Mouse (Mus musculus): ENCODE results near the gene Lrrc52. TPM values are rescaled to one million over a fixed set of nuclear protein-coding genes. Genes with fewer than 3 reads are reported as not detected.

Gene Lrrc52
- polyA plus RNA-seq, 1 experiment from 2014 or later, result 0.12 TPM

DNA sequence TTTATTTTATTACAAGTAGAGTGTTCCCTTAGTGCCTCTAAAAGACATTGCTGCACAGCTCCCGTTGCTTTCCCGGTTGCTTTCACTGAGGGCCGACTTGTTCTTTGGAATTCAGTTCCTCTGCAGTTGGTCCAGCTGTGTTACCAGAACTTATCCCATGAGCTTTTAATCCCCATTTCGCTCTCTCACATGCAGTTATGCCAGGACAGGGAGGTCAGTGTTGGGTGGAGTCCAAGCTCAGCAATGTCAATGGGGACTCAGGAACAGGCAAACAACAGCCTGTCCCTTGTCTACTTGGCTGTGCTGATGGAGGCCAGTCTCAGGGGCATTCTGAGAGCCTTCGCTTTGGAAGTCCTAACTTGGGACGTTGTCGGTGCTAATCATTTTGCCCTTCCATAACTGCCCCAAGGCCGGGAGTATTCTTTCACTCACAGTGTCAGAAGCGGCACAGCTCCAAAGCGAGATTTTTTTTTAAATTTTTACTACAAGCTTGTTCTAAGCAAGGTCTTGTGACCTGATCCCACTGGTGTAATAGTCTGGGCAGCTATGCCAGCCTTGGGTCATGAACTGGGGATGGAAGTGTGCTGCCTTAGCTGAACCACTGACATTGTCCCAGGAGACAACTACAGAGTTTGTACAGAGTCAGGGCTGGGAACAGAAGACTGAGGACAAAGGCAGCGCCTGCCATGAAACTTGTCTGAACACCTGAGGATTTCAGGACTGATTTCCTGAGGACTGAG is 43.9 kb downstream of the Lrrc52 start:
- H3K4me1 ChIP-seq (ENCODE audit: control insufficient read depth, low read depth, low read length), result no peaks in the 10 kb centered on the region
- H3K4me2 ChIP-seq (ENCODE audit: low read depth, low read length), result no peak overlapping the region
- no peaks in the 10 kb centered on the region for H3K9me3 ChIP-seq (replicated peaks; ENCODE audit: control insufficient read depth, low read length)
- no peaks in the 10 kb centered on the region for H3K36me3 ChIP-seq (ENCODE audit: control insufficient read depth, insufficient read depth)
- no peak overlapping the region for H3K27ac ChIP-seq (ENCODE audit: low read length)
- WGBS (ENCODE audit: insufficient replicate concordance), result 62% methylated on average over 11 of the region's 11 CpGs
- H3K4me3 ChIP-seq (ENCODE audit: low read depth, low read length), result no peak overlapping the region
- ATAC-seq (ENCODE audit: low read depth), result no peak
- no peaks in the 10 kb centered on the region for H3K27me3 ChIP-seq (ENCODE audit: control insufficient read depth, insufficient read depth, low read depth, low read length)
- H3K9ac ChIP-seq (ENCODE audit: low read depth, low read length), result no peak overlapping the region

- WGBS (ENCODE audit: insufficient replicate concordance), result 3% methylated on average over 7 of the region's 7 CpGs
- Histone ChIP-seq H3K27me3 (ENCODE audit: control insufficient read depth, insufficient read depth, low read depth, low read length) (no peaks in the 10 kb centered on the region; the same call in none of the 2 replicates), H3K4me2 (ENCODE audit: low read depth, low read length) (no peak overlapping the region), H3K36me3 (ENCODE audit: control insufficient read depth, insufficient read depth) (no peaks in the 10 kb centered on the region), H3K9ac (ENCODE audit: low read depth, low read length) (no peak overlapping the region), H3K9me3 (replicated peaks; ENCODE audit: control insufficient read depth, low read length) (no peaks in the 10 kb centered on the region), H3K27ac (ENCODE audit: low read length) (no peak overlapping the region), H3K4me3 (ENCODE audit: low read depth, low read length) (no peak overlapping the region), H3K4me1 (ENCODE audit: control insufficient read depth, low read depth, low read length) (no peaks in the 10 kb centered on the region)
- no peak for ATAC-seq (ENCODE audit: low read depth)
These were observed 51.7 kb downstream of the Lrrc52 start for GRCm38 (mm10) chr1:167414846-167415245.

DNA sequence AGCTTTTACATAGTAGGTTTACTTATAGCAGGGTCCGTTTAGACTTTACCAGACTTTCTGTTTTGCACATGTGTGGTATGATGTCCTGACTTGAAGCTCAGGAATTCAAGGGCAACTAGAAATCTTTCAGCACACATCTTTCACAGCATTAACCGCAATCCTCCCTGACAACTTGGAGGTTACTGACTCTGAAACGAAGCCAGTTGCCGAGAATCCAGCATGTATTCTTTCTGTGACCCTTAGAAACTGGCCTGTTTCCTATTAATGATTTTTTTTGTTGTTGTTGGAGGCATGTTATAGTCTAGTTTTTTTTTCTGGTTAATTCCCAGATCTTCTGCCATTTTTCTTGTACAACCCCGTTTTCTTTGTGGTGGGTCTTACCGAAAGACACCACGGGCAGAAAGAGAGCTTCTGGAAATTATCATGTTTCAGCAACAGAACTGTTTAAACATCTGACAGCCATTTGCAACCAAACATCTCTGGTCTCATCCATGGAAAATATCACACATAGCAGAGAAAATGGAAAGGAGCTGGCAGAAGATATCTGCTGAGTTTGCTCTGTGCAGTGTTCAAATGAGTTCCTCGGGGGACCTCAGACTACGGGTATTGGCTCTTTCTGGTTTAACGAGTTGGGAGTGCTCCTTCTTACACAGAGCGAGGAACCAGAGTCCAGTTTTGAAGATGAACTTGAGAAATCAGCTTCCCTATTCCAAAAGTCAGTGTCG is 54.4 kb downstream of the Lrrc52 start:
- Histone ChIP-seq H3K9ac (ENCODE audit: low read depth, low read length) (no peak overlapping the region), H3K9me3 (replicated peaks; ENCODE audit: control insufficient read depth, low read length) (no peaks in the 10 kb centered on the region), H3K27me3 (ENCODE audit: control insufficient read depth, insufficient read depth, low read depth, low read length) (peaks cover 10% of the 10 kb centered on the region), H3K27ac (ENCODE audit: low read length) (no peak overlapping the region), H3K4me2 (ENCODE audit: low read depth, low read length) (no peak overlapping the region), H3K4me1 (ENCODE audit: control insufficient read depth, low read depth, low read length) (no peaks in the 10 kb centered on the region), H3K4me3 (ENCODE audit: low read depth, low read length) (no peak overlapping the region), H3K36me3 (ENCODE audit: control insufficient read depth, insufficient read depth) (no peaks in the 10 kb centered on the region)
- WGBS (ENCODE audit: insufficient replicate concordance), result 61% methylated on average over 12 of the region's 12 CpGs
- ATAC-seq (ENCODE audit: low read depth), result no peak

GRCm38 (mm10) chr1:167409601-167410000 is 57.0 kb downstream of the Lrrc52 start:
- WGBS (ENCODE audit: insufficient replicate concordance), result 57% methylated on average over 4 of the region's 4 CpGs
- no peak for ATAC-seq (ENCODE audit: low read depth)
- peaks cover 17% of the 10 kb centered on the region for H3K27me3 ChIP-seq (ENCODE audit: control insufficient read depth, insufficient read depth, low read depth, low read length)

DNA sequence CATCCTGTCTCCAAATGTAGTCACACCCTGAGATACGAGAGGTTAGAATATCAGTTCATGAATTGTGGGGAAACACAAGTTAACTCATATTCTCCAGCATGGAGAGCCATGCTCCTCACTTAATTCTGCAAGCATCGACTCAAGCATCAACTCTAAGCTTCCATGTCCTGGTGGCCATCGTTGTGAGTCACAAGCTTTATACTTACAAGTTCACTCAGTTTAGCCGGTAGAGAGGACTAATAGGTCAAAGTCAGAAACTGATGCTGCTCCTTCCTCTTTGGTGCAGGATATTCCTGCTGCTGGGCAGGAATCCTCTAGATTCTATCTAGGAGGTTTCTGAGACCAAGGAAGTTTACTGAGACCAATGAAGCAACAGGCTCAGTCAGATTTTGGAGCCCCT is 61.3 kb downstream of the Lrrc52 start:
- H3K4me3 ChIP-seq (ENCODE audit: low read depth, low read length), result no peak overlapping the region
- no peak overlapping the region for H3K27ac ChIP-seq (ENCODE audit: low read length)
- no peak overlapping the region for H3K9ac ChIP-seq (ENCODE audit: low read depth, low read length)
- peaks cover 17% of the 10 kb centered on the region for H3K27me3 ChIP-seq (ENCODE audit: control insufficient read depth, insufficient read depth, low read depth, low read length)
- H3K4me2 ChIP-seq (ENCODE audit: low read depth, low read length), result no peak overlapping the region
- 61% methylated on average over 4 of the region's 4 CpGs for WGBS (ENCODE audit: insufficient replicate concordance)
- H3K9me3 ChIP-seq (replicated peaks; ENCODE audit: control insufficient read depth, low read length), result no peaks in the 10 kb centered on the region
- no peaks in the 10 kb centered on the region for H3K36me3 ChIP-seq (ENCODE audit: control insufficient read depth, insufficient read depth)
- no peak for ATAC-seq (ENCODE audit: low read depth)
- no peaks in the 10 kb centered on the region for H3K4me1 ChIP-seq (ENCODE audit: control insufficient read depth, low read depth, low read length)

More at GRCm38 (mm10) chr1:167409601-167410000, 57.0 kb downstream of the Lrrc52 start:
- no peak overlapping the region for H3K9ac ChIP-seq (ENCODE audit: low read depth, low read length)
- no peak overlapping the region for H3K4me2 ChIP-seq (ENCODE audit: low read depth, low read length)
- H3K9me3 ChIP-seq (replicated peaks; ENCODE audit: control insufficient read depth, low read length), result no peaks in the 10 kb centered on the region
- no peak overlapping the region for H3K4me3 ChIP-seq (ENCODE audit: low read depth, low read length)
- H3K36me3 ChIP-seq (ENCODE audit: control insufficient read depth, insufficient read depth), result no peaks in the 10 kb centered on the region
- H3K4me1 ChIP-seq (ENCODE audit: control insufficient read depth, low read depth, low read length), result no peaks in the 10 kb centered on the region
- H3K27ac ChIP-seq (ENCODE audit: low read length), result no peak overlapping the region

Other genes starting within 250 kb of the Lrrc52 start
- gene Uck2, start 181.5 kb downstream of the Lrrc52 start, polyA plus RNA-seq (2015; fragmentation: Nextera tagmentation; extraction: Ambion mirVana), result 28.9 and 30.8 TPM in 2 replicates
- gene Tmco1, start 158.4 kb downstream of the Lrrc52 start, polyA plus RNA-seq (2015; fragmentation: Nextera tagmentation; extraction: Ambion mirVana), result 57.3 and 61.3 TPM in 2 replicates
- 74.4 and 75.8 TPM in 2 replicates for gene Aldh9a1, start 116.8 kb downstream of the Lrrc52 start, polyA plus RNA-seq (2015; fragmentation: Nextera tagmentation; extraction: Ambion mirVana)
- gene Mgst3, start 72.9 kb downstream of the Lrrc52 start, polyA plus RNA-seq (2015; fragmentation: Nextera tagmentation; extraction: Ambion mirVana), result 316 and 338 TPM in 2 replicates
- gene Rxrg, start 131.6 kb upstream of the Lrrc52 start, polyA plus RNA-seq (2015; fragmentation: Nextera tagmentation; extraction: Ambion mirVana), result 0.36 and 0.53 TPM in 2 replicates
- 0.02 and 0.04 TPM in 2 replicates for gene Lmx1a, start 222.5 kb upstream of the Lrrc52 start, polyA plus RNA-seq (2015; fragmentation: Nextera tagmentation; extraction: Ambion mirVana)